Mouse (Mus musculus) CH12.LX (cell line): ENCODE measurements around the gene Git2. TPM values are rescaled to one million over a fixed set of nuclear protein-coding genes. Genes with fewer than 3 reads are reported as not detected.

Source experiments
- DNase-seq: peaks from one replicate; pipeline ENCODE4 v3.0.0-alpha.2; 2013; ENCODE audit errors: extremely low read depth
- H3K27ac ChIP-seq: 2 replicates; pipeline ENCODE4 v1.5.1; 2012; ENCODE audit warnings: low read depth, mild to moderate bottlenecking, control low read depth, moderate library complexity; ENCODE audit not compliant: insufficient read depth
- H3K27me3 ChIP-seq: replicated peaks from 2 replicates; pipeline ENCODE3; 2012; ENCODE audit warnings: inconsistent platforms
- H3K36me3 ChIP-seq, 2 experiments: replicated peaks in 1 of 2; 2 replicates each; pipeline versions ENCODE3 to v1.6.1; 2012; ENCODE audit warnings: inconsistent platforms in 1 of 2, low read length in 1 of 2, mild to moderate bottlenecking in 1 of 2, mixed read lengths in 1 of 2, moderate library complexity in 1 of 2; ENCODE audit not compliant: control insufficient read depth in 1 of 2, insufficient read depth in 1 of 2
- H3K4me1 ChIP-seq, 2 experiments: 2 replicates each; pipeline ENCODE4 v1.6.1; 2012; ENCODE audit warnings: inconsistent platforms in 1 of 2, moderate library complexity in 1 of 2; ENCODE audit not compliant: insufficient read depth in 2 of 2, control insufficient read depth in 1 of 2
- H3K4me2 ChIP-seq: 2 replicates; pipeline ENCODE4 v1.6.1; 2012; ENCODE audit warnings: low read depth, mild to moderate bottlenecking, control low read depth; ENCODE audit not compliant: poor library complexity, insufficient read depth, severe bottlenecking
- H3K4me3 ChIP-seq, 3 experiments: fragments of 150-350 bp in 1 of 3; sonication (generic) in 1 of 3; replicated peaks in 1 of 3; 2 replicates each; pipeline versions ENCODE3 to v1.5.1; 2011 to 2012; ENCODE audit warnings: low read depth in 2 of 3, low read length in 2 of 3, mild to moderate bottlenecking in 2 of 3, moderate library complexity in 2 of 3, control low read depth in 1 of 3, improper control_type of control experiment in 1 of 3, inconsistent platforms in 1 of 3, mixed read lengths in 1 of 3; ENCODE audit not compliant: poor library complexity in 1 of 3
- H3K79me2 ChIP-seq: replicated peaks from 2 replicates; pipeline ENCODE4 v1.6.1; 2012; ENCODE audit warnings: mild to moderate bottlenecking, moderate library complexity; ENCODE audit not compliant: control insufficient read depth, poor library complexity, insufficient read depth, severe bottlenecking; ENCODE audit errors: extremely low read depth
- H3K9ac ChIP-seq: 2 replicates; pipeline ENCODE4 v1.6.1; 2012; ENCODE audit warnings: low read depth, mild to moderate bottlenecking, control low read depth, moderate library complexity; ENCODE audit not compliant: insufficient read depth
- H3K9me3 ChIP-seq: replicated peaks from 2 replicates; pipeline ENCODE3; 2012; ENCODE audit warnings: low read length, inconsistent platforms, mixed read lengths
- BHLHE40 ChIP-seq: IDR thresholded peaks from 2 replicates; pipeline ENCODE4 v1.6.1; 2011; ENCODE audit warnings: mild to moderate bottlenecking, low read depth, low read length, improper control_type of control experiment
- CHD1 ChIP-seq: IDR thresholded peaks from 2 replicates; pipeline ENCODE4 v1.6.1; 2012; ENCODE audit warnings: low read depth, low read length, improper control_type of control experiment, inconsistent platforms
- CHD2 ChIP-seq: IDR thresholded peaks from 2 replicates; pipeline ENCODE4 v1.6.1; 2011; ENCODE audit warnings: low read length, improper control_type of control experiment
- CTCF ChIP-seq, 2 experiments: IDR thresholded peaks in 1 of 2; conservative IDR thresholded peaks in 1 of 2; 2 replicates each; pipeline ENCODE4 v1.5.1; 2011 to 2012; ENCODE audit warnings: low read depth in 2 of 2, low read length in 2 of 2, improper control_type of control experiment in 1 of 2, inconsistent platforms in 1 of 2, mild to moderate bottlenecking in 1 of 2, moderate library complexity in 1 of 2
- E2F4 ChIP-seq: IDR thresholded peaks from 2 replicates; pipeline ENCODE4 v1.6.1; 2011; ENCODE audit warnings: low read depth, low read length, improper control_type of control experiment; ENCODE audit not compliant: insufficient replicate concordance
- ETS1 ChIP-seq: conservative IDR thresholded peaks from 2 replicates; pipeline ENCODE4 v1.6.1; 2012; ENCODE audit warnings: low read depth, mild to moderate bottlenecking, inconsistent platforms, low read length, improper control_type of control experiment, moderate library complexity
- GABPA ChIP-seq: IDR thresholded peaks from 2 replicates; pipeline ENCODE4 v1.6.1; 2012; ENCODE audit warnings: low read depth, low read length, improper control_type of control experiment, inconsistent platforms; ENCODE audit not compliant: insufficient replicate concordance
- HCFC1 ChIP-seq: IDR thresholded peaks from 2 replicates; pipeline ENCODE4 v1.6.1; 2012; ENCODE audit warnings: low read depth, mild to moderate bottlenecking, inconsistent platforms, low read length, improper control_type of control experiment
- JUN ChIP-seq: IDR thresholded peaks from 2 replicates; pipeline ENCODE4 v1.6.1; 2011; ENCODE audit warnings: low read depth, mild to moderate bottlenecking, low read length, improper control_type of control experiment, moderate library complexity; ENCODE audit not compliant: insufficient read depth
- JUND ChIP-seq: conservative IDR thresholded peaks from 2 replicates; pipeline ENCODE4 v1.6.1; 2011; ENCODE audit warnings: low read depth, low read length, improper control_type of control experiment
- MAX ChIP-seq: IDR thresholded peaks from 2 replicates; pipeline ENCODE4 v1.6.1; 2011; ENCODE audit warnings: low read length, improper control_type of control experiment
- MAZ ChIP-seq: IDR thresholded peaks from 2 replicates; pipeline ENCODE4 v1.6.1; 2012; ENCODE audit warnings: low read depth, mild to moderate bottlenecking, inconsistent platforms, low read length, improper control_type of control experiment, moderate library complexity
- MEF2A ChIP-seq: IDR thresholded peaks from 2 replicates; pipeline ENCODE4 v1.6.1; 2014; ENCODE audit warnings: low read depth, mild to moderate bottlenecking, inconsistent platforms, low read length, improper control_type of control experiment, borderline replicate concordance
- PAX5 ChIP-seq: IDR thresholded peaks from 2 replicates; pipeline ENCODE4 v1.6.1; 2012; ENCODE audit warnings: low read length, inconsistent platforms, mixed read lengths
- RAD21 ChIP-seq: IDR thresholded peaks from 2 replicates; pipeline ENCODE4 v1.6.1; 2011; ENCODE audit warnings: low read depth, mild to moderate bottlenecking, low read length, improper control_type of control experiment, moderate library complexity
- RCOR1 ChIP-seq: conservative IDR thresholded peaks from 2 replicates; pipeline ENCODE4 v1.6.1; 2012; ENCODE audit warnings: low read depth, mild to moderate bottlenecking, inconsistent platforms, low read length, improper control_type of control experiment
- SMC3 ChIP-seq: IDR thresholded peaks from 2 replicates; pipeline ENCODE4 v1.6.1; 2011; ENCODE audit warnings: low read depth, low read length, improper control_type of control experiment
- TBP ChIP-seq: conservative IDR thresholded peaks from 2 replicates; pipeline ENCODE4 v1.6.1; 2011; ENCODE audit warnings: low read depth, low read length, improper control_type of control experiment
- UBTF ChIP-seq: IDR thresholded peaks from 2 replicates; pipeline ENCODE4 v1.6.1; 2012; ENCODE audit warnings: low read depth, mild to moderate bottlenecking, inconsistent platforms, low read length, improper control_type of control experiment, moderate library complexity
- ZC3H11A ChIP-seq: IDR thresholded peaks from 2 replicates; pipeline ENCODE4 v1.6.1; 2012; ENCODE audit warnings: low read depth, mild to moderate bottlenecking, inconsistent platforms, low read length, improper control_type of control experiment
- ZKSCAN1 ChIP-seq: IDR thresholded peaks from 2 replicates; pipeline ENCODE4 v1.6.1; 2012; ENCODE audit warnings: low read depth, inconsistent platforms, low read length, improper control_type of control experiment, borderline replicate concordance
- ZNF384 ChIP-seq: IDR thresholded peaks from 2 replicates; pipeline ENCODE4 v1.6.1; 2012; ENCODE audit warnings: low read depth, low read length, improper control_type of control experiment, inconsistent platforms
- dilution Hi-C: fragments of 300-500 bp; cut with MboI; formaldehyde crosslinking; loops from 2 replicates; pipeline ENCODE4 v1.14.3; 2020; ENCODE audit warnings: low sequenced_read_pairs; ENCODE audit not compliant: extremely low pct_unique_long_range_greater_than_20kb, extremely low pct_ligation_motif_present
- in situ Hi-C: fragments of 300-500 bp; cut with MboI; formaldehyde crosslinking; loops from 3 replicates; pipeline ENCODE4 v1.14.3; 2019; ENCODE audit warnings: low sequenced_read_pairs, low pct_ligation_motif_present, low pct_unique_long_range_greater_than_20kb, mixed read lengths
- polyA plus RNA-seq: library from polyadenylated mRNA; unstranded; fragments of >175 nt; gene quantifications from 2 replicates; pipeline ENCODE4 v1.2.1, GENCODE M21; 2012; ENCODE audit warnings: low read depth; ENCODE audit not compliant: insufficient read length
- total RNA-seq, 2 experiments: library from RNA; depleted of rRNA; stranded (reverse); fragments of 300-350 nt in 1 of 2; fragments of >200 nt in 1 of 2; gene quantifications; 2 replicates each; pipeline ENCODE4 v1.2.3; 2012 to 2014

Git2 gene
- total and polyA plus RNA-seq, 3 experiments: 12.3 to 29.4 (median 22.1) TPM

DNA sequence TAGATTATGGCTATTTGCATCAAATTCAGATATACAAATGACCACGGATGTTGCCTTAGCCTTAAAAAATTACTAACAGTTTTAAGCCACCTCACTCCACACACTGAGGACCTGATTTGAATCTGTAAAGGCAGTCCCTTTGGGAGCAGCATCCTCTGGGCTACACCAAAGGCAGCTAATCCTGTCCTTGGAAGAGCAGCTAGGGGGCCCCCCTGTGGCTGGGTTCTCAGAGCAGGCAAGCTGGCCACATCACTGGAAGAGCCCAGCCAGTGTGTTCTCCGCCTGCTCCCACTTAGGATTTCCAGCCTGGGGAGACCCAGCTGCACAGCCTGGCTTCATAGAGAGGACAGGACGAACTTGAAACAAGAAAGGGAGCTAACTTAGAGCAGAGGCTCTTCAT, 29.6 kb upstream of the Git2 start:
- TF ChIP-seq SMC3 (peak; percentile 54), MAX (no peak), RAD21 (peak; percentile 31), CTCF (conservative IDR thresholded peaks at IDR 0.05 in 1 of 2, IDR thresholded peaks at IDR 0.05 in 1 of 2; ENCODE audit: low read depth in 2 of 2, low read length in 2 of 2) (peak in 1 of 2 experiments; percentile 51; a peak in 2 of 4 replicates)
- DNase-seq: no peak
- peaks cover 51 to 94% of the 10 kb centered on the region in 2 experiments for H3K36me3 ChIP-seq
- no peaks in the 10 kb centered on the region for H3K9me3 ChIP-seq
- H3K9ac ChIP-seq: no peak overlapping the region
- H3K4me2 ChIP-seq: no peak overlapping the region
- in situ Hi-C loops: no loop called here
- H3K4me1 ChIP-seq: peaks cover 5 to 7% of the 10 kb centered on the region in 2 experiments; a peak in 3 of 4 replicates
- no peak overlapping the region for H3K27ac ChIP-seq
- dilution Hi-C loops: no loop called here
- H3K79me2 ChIP-seq: no peaks in the 10 kb centered on the region
- H3K4me3 ChIP-seq: no peak overlapping the region
- no peaks in the 10 kb centered on the region for H3K27me3 ChIP-seq

DNA sequence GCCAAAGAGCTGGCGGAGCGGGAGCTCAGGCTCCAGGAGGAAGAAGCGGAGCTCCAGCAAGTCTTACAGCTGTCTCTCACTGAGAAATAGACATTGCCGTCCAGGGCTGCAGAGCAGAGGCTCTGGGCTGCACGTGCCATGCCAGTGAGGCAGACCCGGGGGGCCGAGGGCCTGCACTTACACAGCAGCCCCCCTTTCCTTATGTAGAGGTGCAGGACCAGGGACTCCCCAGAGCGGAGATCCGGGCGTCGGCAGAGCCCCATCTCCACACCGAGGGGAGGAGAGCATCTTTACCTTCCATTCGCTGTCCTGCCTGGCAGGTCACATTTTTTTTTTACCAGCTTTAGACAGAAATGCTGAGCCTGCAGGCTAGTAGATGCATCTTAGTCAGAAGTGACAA, 29.0 kb upstream of the Git2 start:
- dilution Hi-C loops: no loop called here
- Histone ChIP-seq H3K4me1 (peaks cover 0 to 1% of the 10 kb centered on the region in 2 experiments; a peak in 2 of 4 replicates), H3K9me3 (no peaks in the 10 kb centered on the region), H3K36me3 (peaks cover 56 to 94% of the 10 kb centered on the region in 2 experiments), H3K9ac (no peak overlapping the region), H3K27ac (no peak overlapping the region), H3K79me2 (no peaks in the 10 kb centered on the region), H3K4me3 (no peak overlapping the region), H3K27me3 (no peaks in the 10 kb centered on the region), H3K4me2 (no peak overlapping the region)
- TF ChIP-seq MAZ (no peak), PAX5 (no peak), CTCF (conservative IDR thresholded peaks at IDR 0.05 in 1 of 2, IDR thresholded peaks at IDR 0.05 in 1 of 2; ENCODE audit: low read depth in 2 of 2, low read length in 2 of 2) (no peak), SMC3 (no peak), CHD2 (no peak), RCOR1 (no peak)
- in situ Hi-C loops: no loop called here
- DNase-seq: no peak

DNA sequence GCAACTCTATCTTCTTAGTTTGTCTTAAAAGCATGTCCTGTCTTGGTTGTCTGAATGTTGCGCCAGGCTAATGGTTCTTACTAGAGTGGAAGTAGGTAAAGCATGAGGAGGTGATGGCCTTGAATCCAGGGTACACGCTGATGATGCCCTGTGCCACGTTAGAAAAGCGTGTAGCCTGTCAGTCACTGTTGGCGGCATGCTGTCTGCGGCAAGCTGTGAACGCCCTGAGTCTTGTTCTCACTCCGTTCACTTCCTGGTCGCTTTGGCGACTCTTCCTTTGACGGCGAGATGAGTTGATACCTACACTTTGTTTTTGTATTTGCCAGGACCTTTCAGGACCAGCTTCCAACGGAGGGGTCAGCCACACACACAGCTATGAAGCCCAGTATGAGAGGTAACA, 27.9 kb upstream of the Git2 start:
- no peaks in the 10 kb centered on the region; a peak in 1 of 4 replicates for H3K4me1 ChIP-seq
- peaks cover 56 to 93% of the 10 kb centered on the region in 2 experiments for H3K36me3 ChIP-seq
- H3K27me3 ChIP-seq: no peaks in the 10 kb centered on the region
- no peak overlapping the region for H3K27ac ChIP-seq
- TF ChIP-seq E2F4: no peak
- TF ChIP-seq ZC3H11A: no peak
- no peak for TF ChIP-seq TBP
- TF ChIP-seq ETS1: no peak
- no peak for TF ChIP-seq UBTF
- TF ChIP-seq HCFC1: no peak
- TF ChIP-seq JUND: no peak
- no peak for TF ChIP-seq JUN
- no peak for TF ChIP-seq CTCF (conservative IDR thresholded peaks at IDR 0.05 in 1 of 2, IDR thresholded peaks at IDR 0.05 in 1 of 2; ENCODE audit: low read depth in 2 of 2, low read length in 2 of 2)
- no peak for TF ChIP-seq MEF2A
- TF ChIP-seq PAX5: no peak
- TF ChIP-seq ZKSCAN1: no peak
- no peak for TF ChIP-seq GABPA
- no peak for TF ChIP-seq ZNF384
- no peak for TF ChIP-seq CHD1
- TF ChIP-seq BHLHE40: no peak
- no peak for DNase-seq
- no peak overlapping the region for H3K4me2 ChIP-seq
- no peak overlapping the region for H3K4me3 ChIP-seq
- H3K9ac ChIP-seq: no peak overlapping the region
- H3K9me3 ChIP-seq: no peaks in the 10 kb centered on the region
- in situ Hi-C loops (no loop called here), dilution Hi-C loops (no loop called here)
- H3K79me2 ChIP-seq: no peaks in the 10 kb centered on the region
